ENCODE assay signal across 23 mouse cellular contexts in genomic region chr15:63218393-63219060, GRCm38 (mm10).
DNase-seq lines count a peak whose midpoint lies in the region; ATAC-seq lines count a peak whose summit lies in the region.
"Had no signal": no experiment of that assay in that cellular context is flagged by ENCODE, and none has a peak within 500 bp of the region (broad histone marks: within the 10 kb centered on the region; RNA-seq: fewer than 3 reads in every experiment).

No protein-coding gene starts in this region.

- no peak overlapping the region for H3K4me2 ChIP-seq in embryonic facial prominence, embryonic 14.5 days (ENCODE audit: low read depth, low read length)
- no peak overlapping the region for H3K4me2 ChIP-seq in limb, embryonic 13.5 days (replicated peaks)
- no peak overlapping the region for H3K4me2 ChIP-seq in liver, embryonic 12.5 days
- H3K4me2 ChIP-seq: forebrain, embryonic 12.5 days; heart, embryonic 11.5 days; hindbrain, embryonic 12.5 days had no signal

- H3K9me3 ChIP-seq in embryonic facial prominence, embryonic 14.5 days (ENCODE audit: control insufficient read depth, low read length): no peaks in the 10 kb centered on the region
- no peaks in the 10 kb centered on the region for H3K9me3 ChIP-seq in embryonic facial prominence, embryonic 10.5 days
- H3K9me3 ChIP-seq in limb, embryonic 13.5 days: no peaks in the 10 kb centered on the region
- no peaks in the 10 kb centered on the region for H3K9me3 ChIP-seq in liver, embryonic 12.5 days (replicated peaks)
- H3K9me3 ChIP-seq: forebrain, embryonic 12.5 days; hindbrain, embryonic 12.5 days; midbrain, embryonic 10.5 days had no signal

- no peaks in the 10 kb centered on the region for H3K4me1 ChIP-seq in embryonic facial prominence, embryonic 14.5 days (ENCODE audit: control insufficient read depth, insufficient read depth, low read length)
- no peaks in the 10 kb centered on the region for H3K4me1 ChIP-seq in embryonic facial prominence, embryonic 10.5 days
- H3K4me1 ChIP-seq in limb, embryonic 13.5 days: 0 out of 2 replicates have a peak, but pooled peaks cover 7% of the 10 kb centered on the region
- H3K4me1 ChIP-seq in liver, embryonic 12.5 days: no peaks in the 10 kb centered on the region
- H3K4me1 ChIP-seq: forebrain, embryonic 12.5 days; hindbrain, embryonic 12.5 days; midbrain, embryonic 10.5 days had no signal

- no peaks in the 10 kb centered on the region for H3K27me3 ChIP-seq in embryonic facial prominence, embryonic 14.5 days (replicated peaks; ENCODE audit: control insufficient read depth, insufficient read depth, low read length)
- H3K27me3 ChIP-seq in embryonic facial prominence, embryonic 10.5 days (replicated peaks; ENCODE audit: low read depth, poor library complexity, severe bottlenecking): no peaks in the 10 kb centered on the region
- H3K27me3 ChIP-seq in limb, embryonic 13.5 days: peaks cover 14% of the 10 kb centered on the region; the same call in 1 of the 2 replicates
- H3K27me3 ChIP-seq in liver, embryonic 12.5 days (replicated peaks): no peaks in the 10 kb centered on the region
- H3K27me3 ChIP-seq: forebrain, embryonic 12.5 days; hindbrain, embryonic 12.5 days; Patski had no signal

- intact Hi-C loops in left cerebral cortex, postnatal 4 days (cut with DNase I): no loop called here
- intact Hi-C loops in left cerebral cortex, postnatal 36 days (cut with DNase I): no loop called here

- no peak overlapping the region for H3K27ac ChIP-seq in embryonic facial prominence, embryonic 14.5 days (replicated peaks; ENCODE audit: low read depth, low read length)
- no peak overlapping the region for H3K27ac ChIP-seq in embryonic facial prominence, embryonic 10.5 days (replicated peaks)
- no peak overlapping the region for H3K27ac ChIP-seq in limb, embryonic 13.5 days
- no peak overlapping the region for H3K27ac ChIP-seq in liver, embryonic 12.5 days
- H3K27ac ChIP-seq: forebrain, embryonic 12.5 days; hindbrain, embryonic 12.5 days; kidney, postnatal 0 days; left cerebral cortex, adult 2 months; liver, embryonic 14.5 days; midbrain, embryonic 10.5 days had no signal

- DNase-seq in embryonic facial prominence, embryonic 14.5 days (ENCODE audit: low spot score): peak; percentile 57
- no peak for DNase-seq in embryonic facial prominence, embryonic 10.5 days (ENCODE audit: low spot score)
- DNase-seq in left cerebral cortex, postnatal 4 days: peak; percentile 56
- DNase-seq in left cerebral cortex, postnatal 36 days (ENCODE audit: low spot score in 2 of 2): no peak
- peak; percentile 23 for DNase-seq in retina, postnatal 1 day
- DNase-seq in retina, embryonic 14.5 days (ENCODE audit: low spot score): no peak
- DNase-seq: adrenal gland, adult 2 months; cerebellum, adult 8-10 months; gastrocnemius, postnatal 14 days; heart, adult 11 months; kidney, adult 18-20 months; thymus, adult 2 months; thymus, postnatal 4 days had no signal

- H3K36me3 ChIP-seq in embryonic facial prominence, embryonic 14.5 days (ENCODE audit: control insufficient read depth, insufficient read depth, low read length): no peaks in the 10 kb centered on the region
- no peaks in the 10 kb centered on the region for H3K36me3 ChIP-seq in embryonic facial prominence, embryonic 10.5 days (replicated peaks)
- H3K36me3 ChIP-seq in limb, embryonic 13.5 days: no peaks in the 10 kb centered on the region
- no peaks in the 10 kb centered on the region for H3K36me3 ChIP-seq in liver, embryonic 12.5 days
- H3K36me3 ChIP-seq: forebrain, embryonic 12.5 days; hindbrain, embryonic 12.5 days; midbrain, embryonic 10.5 days had no signal

- H3K9ac ChIP-seq in embryonic facial prominence, embryonic 14.5 days (ENCODE audit: low read depth, low read length): no peak overlapping the region
- no peak overlapping the region for H3K9ac ChIP-seq in limb, embryonic 13.5 days
- H3K9ac ChIP-seq in liver, embryonic 12.5 days: no peak overlapping the region
- H3K9ac ChIP-seq: forebrain, embryonic 12.5 days; hindbrain, embryonic 12.5 days; liver, embryonic 14.5 days had no signal

- 53% methylated on average over 2 of the region's 2 CpGs for WGBS in embryonic facial prominence, embryonic 14.5 days
- WGBS in embryonic facial prominence, embryonic 10.5 days: 89% methylated on average over 2 of the region's 2 CpGs
- WGBS in limb, embryonic 13.5 days: 51% methylated on average over 2 of the region's 2 CpGs
- 69% methylated on average over 2 of the region's 2 CpGs for WGBS in liver, embryonic 12.5 days (ENCODE audit: insufficient replicate concordance)

- H3K4me3 ChIP-seq in embryonic facial prominence, embryonic 14.5 days (ENCODE audit: low read depth, low read length): no peak overlapping the region
- no peak overlapping the region for H3K4me3 ChIP-seq in embryonic facial prominence, embryonic 10.5 days
- no peak overlapping the region for H3K4me3 ChIP-seq in limb, embryonic 13.5 days
- no peak overlapping the region for H3K4me3 ChIP-seq in liver, embryonic 12.5 days
- H3K4me3 ChIP-seq: forebrain, embryonic 12.5 days; hindbrain, embryonic 12.5 days; left cerebral cortex, adult 2 months; midbrain, embryonic 10.5 days had no signal

- ATAC-seq in embryonic facial prominence, embryonic 14.5 days (ENCODE audit: low read depth): no peak
- peak; percentile 71; the same call in 1 of the 2 replicates for ATAC-seq in limb, embryonic 13.5 days (ENCODE audit: low FRiP score, low read depth)
- ATAC-seq in liver, embryonic 12.5 days: no peak
- ATAC-seq: Patski had no signal

Comparison
In these comparisons a context has a peak if more than half of its experiments do, and no peak if none do; other contexts are left out.
1. DNase-seq: peak in embryonic facial prominence, embryonic 14.5 days (single experiment), left cerebral cortex, postnatal 4 days (single experiment) and retina, postnatal 1 day (single experiment); none in embryonic facial prominence, embryonic 10.5 days (single experiment), left cerebral cortex, postnatal 36 days (0 of 2) and retina, embryonic 14.5 days (single experiment).